Mouse (Mus musculus) T-helper 1 cell (primary cell): ENCODE measurements at regions not wholly inside any gene's neighbourhood (a gene's known extent, or its start where the extent isn't known, plus 50 kb on each side); places are given as distances from the start of the nearest gene placed in this dataset.
"Not testable (repeated sequence)": the region's sequence is repeated elsewhere in the genome, so short reads cannot be mapped to it uniquely, and the experiment has no call there.

ENCODE experiments used
- in situ Hi-C: fragments of 300-600 bp; cut with MboI, MseI; formaldehyde crosslinking; loops from one replicate; pipeline ENCODE4 v1.15.1; 2025; ENCODE audit warnings: high pct_unique_total_duplicates

DNA sequence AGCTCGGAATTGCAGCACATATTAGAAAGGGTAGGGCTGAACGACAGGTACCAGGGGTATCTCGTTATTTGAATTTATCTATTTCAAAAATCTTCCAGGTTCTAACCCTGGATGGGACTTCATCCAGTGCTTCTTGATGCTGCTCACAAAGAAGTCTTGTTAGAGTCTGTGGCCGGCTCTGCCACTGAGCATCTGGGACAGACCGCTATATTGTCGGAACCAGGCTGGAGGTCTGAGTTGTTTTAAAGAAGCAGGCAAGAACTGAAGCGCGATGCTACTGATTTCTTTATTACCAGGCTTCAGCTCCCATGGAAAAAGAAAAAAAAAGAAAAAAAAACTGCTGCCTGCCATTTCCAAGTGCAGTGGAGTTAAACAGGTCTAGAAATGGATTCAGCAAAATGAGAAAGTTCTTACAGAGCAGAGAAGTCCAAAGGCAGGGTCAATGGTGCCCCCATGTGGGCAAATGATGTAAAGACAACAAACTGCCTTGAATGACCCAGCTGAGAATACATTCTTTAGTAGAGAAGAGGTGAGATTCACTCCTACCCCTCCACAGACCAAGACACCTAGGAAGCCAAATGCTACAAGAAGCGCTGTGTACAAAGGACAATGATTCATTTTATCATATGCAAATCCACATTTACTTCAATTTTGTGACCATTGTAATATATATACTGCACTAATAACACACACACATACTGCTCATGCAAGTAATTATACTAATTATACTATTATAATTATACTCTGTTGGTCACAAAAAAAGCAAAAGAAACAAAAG, 106.2 kb upstream of the Gcfc2 start:
- in situ Hi-C loops = loop anchor here (10.0 kb wide), 1 partner anchor 122 kb away; no protein-coding TSS in a partner anchor

DNA sequence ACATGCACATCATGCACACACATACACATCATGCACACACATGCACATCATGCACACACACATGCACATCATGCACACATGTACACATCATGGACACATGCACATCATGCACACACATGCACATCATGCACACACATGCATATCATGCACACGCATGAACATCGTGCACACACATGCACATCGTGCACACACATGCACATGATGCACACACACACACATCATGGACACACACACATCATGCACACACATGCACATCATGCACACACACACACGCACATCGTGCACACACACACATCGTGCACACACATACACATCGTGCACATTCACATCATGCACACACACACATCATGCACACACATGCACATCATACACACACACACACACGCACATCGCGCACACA, 104.9 kb upstream of the Gcfc2 start:
- in situ Hi-C loops = loop anchor here (10.0 kb wide), 1 partner anchor 124 kb away; no protein-coding TSS in a partner anchor

DNA sequence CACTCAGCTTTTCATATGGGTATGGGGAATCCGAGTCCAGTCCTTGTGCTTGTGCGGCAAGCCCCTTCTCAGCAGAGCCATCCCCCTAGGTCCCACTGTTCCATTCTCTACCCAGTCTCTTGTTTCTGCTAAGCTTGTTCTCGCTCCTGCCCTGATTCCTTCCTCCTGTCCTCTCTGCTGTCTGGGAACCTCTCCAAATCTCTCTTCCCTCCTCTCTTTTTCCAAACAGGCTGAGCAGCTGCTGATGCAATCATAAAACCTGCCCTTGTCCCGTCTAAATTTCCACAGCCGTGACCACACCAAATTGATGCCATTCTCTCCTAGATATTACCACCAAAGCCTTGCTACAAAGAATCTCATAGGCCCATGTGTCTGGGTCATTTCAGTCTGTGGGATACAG, 103.4 kb upstream of the Gcfc2 start:
- in situ Hi-C loops = no loop called here

DNA sequence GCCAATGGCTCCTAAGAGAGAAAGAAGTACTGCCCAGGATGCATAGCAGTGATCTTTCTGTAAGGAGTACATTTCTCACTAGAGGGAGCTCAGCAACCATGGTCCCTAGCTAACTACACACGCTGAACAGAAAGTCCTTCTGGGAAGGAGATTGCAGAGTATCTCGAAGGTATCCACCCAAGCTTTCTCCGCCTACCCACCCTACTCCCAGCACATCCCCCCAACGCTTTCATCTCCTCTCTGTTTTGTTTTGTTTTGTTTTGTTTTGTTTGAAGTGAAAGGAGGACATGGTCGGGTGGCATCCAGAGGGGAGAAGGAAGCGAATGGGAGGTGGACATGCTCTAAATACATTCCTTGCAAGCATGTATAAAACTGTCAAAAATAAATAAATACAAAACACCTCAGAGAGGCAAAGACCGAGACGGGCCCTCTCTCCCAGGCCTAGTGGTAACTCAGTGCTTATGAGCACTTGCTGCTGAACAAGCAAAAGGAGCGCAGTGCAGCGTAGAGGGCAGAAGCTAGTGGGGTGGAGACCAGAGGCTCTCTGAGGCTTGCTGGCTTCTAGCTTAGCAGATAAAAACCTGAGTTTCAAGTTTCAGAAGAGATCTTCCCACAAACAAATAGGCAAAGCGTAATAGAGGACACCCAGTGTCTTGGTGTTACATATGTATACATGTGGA, 83.9 kb upstream of the Gcfc2 start:
- in situ Hi-C loops = no loop called here

GRCm38 (mm10) chr6:81868207-81868606, 55.3 kb upstream of the Gcfc2 start:
- in situ Hi-C loops = not testable (repeated sequence)
